Mouse (Mus musculus) kidney, postnatal 0 days (tissue): ENCODE data around the gene Tmem262. TPM values are rescaled to one million over a fixed set of nuclear protein-coding genes. Genes with fewer than 3 reads are reported as not detected.
A peak's percentile ranks its signal among the peaks of the same experiment; 100 is the strongest.

ENCODE experiments used
- ATAC-seq: fragments of 200-750 bp; cut with Nextera tagmentation; replicated peaks from 2 replicates; pipeline ENCODE4 v1.8.0; 2017; ENCODE audit warnings: low read depth, moderate number of reproducible peaks, moderate TSS enrichment, moderate library complexity; ENCODE audit not compliant: low FRiP score
- DNase-seq: peaks from one replicate; pipeline ENCODE4 v3.0.0-alpha.2; 2016; ENCODE audit warnings: low spot score
- H3K27ac ChIP-seq: fragments of 300-500 bp; sonication (generic); 2 replicates; pipeline ENCODE4 v1.5.1; 2014; ENCODE audit warnings: mild to moderate bottlenecking
- H3K27me3 ChIP-seq: fragments of 300-500 bp; sonication (generic); 2 replicates; pipeline ENCODE4 v1.6.1; 2014; ENCODE audit warnings: low read length, mixed read lengths; ENCODE audit not compliant: insufficient read depth
- H3K36me3 ChIP-seq: fragments of 300-500 bp; sonication (generic); 2 replicates; pipeline ENCODE4 v1.6.1; 2014; ENCODE audit warnings: low read length, mixed read lengths; ENCODE audit not compliant: insufficient read depth
- H3K4me1 ChIP-seq: fragments of 300-500 bp; sonication (generic); replicated peaks from 2 replicates; pipeline ENCODE4 v1.6.1; 2014; ENCODE audit warnings: antibody characterized with exemption, low read length, mixed read lengths; ENCODE audit not compliant: insufficient read depth
- H3K4me2 ChIP-seq: fragments of 300-500 bp; sonication (generic); 2 replicates; pipeline ENCODE4 v1.6.1; 2014; ENCODE audit warnings: mild to moderate bottlenecking, low read length, moderate library complexity, mixed read lengths
- H3K4me3 ChIP-seq: fragments of 300-500 bp; sonication (generic); replicated peaks from 2 replicates; pipeline ENCODE4 v1.5.1; 2014; ENCODE audit warnings: low read depth, low read length
- H3K9ac ChIP-seq: fragments of 300-500 bp; sonication (generic); 2 replicates; pipeline ENCODE4 v1.6.1; 2014; ENCODE audit warnings: low read depth, low read length
- H3K9me3 ChIP-seq: fragments of 300-500 bp; sonication (generic); replicated peaks from 2 replicates; pipeline ENCODE4 v1.6.1; 2016; ENCODE audit warnings: low read length, inconsistent platforms, mixed read lengths
- CTCF ChIP-seq: IDR thresholded peaks from 2 replicates; pipeline ENCODE4 v1.5.1; 2016; ENCODE audit warnings: antibody characterized with exemption, low read depth, mild to moderate bottlenecking, moderate library complexity
- WGBS: fragments of 180-500 bp; shearing (Covaris S2); extraction: QIAGEN DNeasy Blood & Tissue Kit; methylation state at CpG from one replicate; pipeline ENCODE4 v1.1.7; 2014; 5-methylcytosine and 5-hydroxymethylcytosine counted together
- polyA plus RNA-seq: library from polyadenylated mRNA; unstranded; fragments of >200 nt; fragmentation: Nextera tagmentation; extraction: Ambion mirVana; gene quantifications from 2 replicates; pipeline ENCODE4 v1.2.1, GENCODE M21; 2015

The Tmem262 gene
- polyA plus RNA-seq, 1 experiment from 2014 or later = not detected

DNA sequence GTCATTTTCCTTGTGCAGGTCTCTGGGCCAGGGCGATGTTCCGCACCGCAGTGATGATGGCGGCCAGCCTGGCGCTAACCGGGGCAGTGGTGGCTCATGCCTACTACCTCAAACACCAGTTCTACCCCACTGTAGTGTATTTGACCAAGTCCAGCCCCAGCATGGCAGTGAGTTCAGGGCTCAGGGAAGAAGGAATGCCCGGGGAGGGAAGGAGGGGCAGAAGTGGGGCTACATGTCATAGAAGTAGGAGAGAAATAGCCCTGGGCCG lies 32.0 kb upstream of the Tmem262 start:
- ATAC-seq (no peak), DNase-seq (no peak)
- H3K4me3 ChIP-seq = peak overlapping the region; percentile 81
- H3K4me1 ChIP-seq = peaks cover 13% of the 10 kb centered on the region
- peak overlapping the region; percentile 86 for H3K9ac ChIP-seq
- peak overlapping the region; percentile 98; the same call in 1 of the 2 replicates for H3K27ac ChIP-seq
- 83% methylated on average over 8 of the region's 8 CpGs for WGBS
- no peaks in the 10 kb centered on the region for H3K9me3 ChIP-seq
- peaks cover 46% of the 10 kb centered on the region for H3K36me3 ChIP-seq
- H3K4me2 ChIP-seq = peak overlapping the region; percentile 83
- TF ChIP-seq CTCF = no peak
- no peaks in the 10 kb centered on the region for H3K27me3 ChIP-seq

DNA sequence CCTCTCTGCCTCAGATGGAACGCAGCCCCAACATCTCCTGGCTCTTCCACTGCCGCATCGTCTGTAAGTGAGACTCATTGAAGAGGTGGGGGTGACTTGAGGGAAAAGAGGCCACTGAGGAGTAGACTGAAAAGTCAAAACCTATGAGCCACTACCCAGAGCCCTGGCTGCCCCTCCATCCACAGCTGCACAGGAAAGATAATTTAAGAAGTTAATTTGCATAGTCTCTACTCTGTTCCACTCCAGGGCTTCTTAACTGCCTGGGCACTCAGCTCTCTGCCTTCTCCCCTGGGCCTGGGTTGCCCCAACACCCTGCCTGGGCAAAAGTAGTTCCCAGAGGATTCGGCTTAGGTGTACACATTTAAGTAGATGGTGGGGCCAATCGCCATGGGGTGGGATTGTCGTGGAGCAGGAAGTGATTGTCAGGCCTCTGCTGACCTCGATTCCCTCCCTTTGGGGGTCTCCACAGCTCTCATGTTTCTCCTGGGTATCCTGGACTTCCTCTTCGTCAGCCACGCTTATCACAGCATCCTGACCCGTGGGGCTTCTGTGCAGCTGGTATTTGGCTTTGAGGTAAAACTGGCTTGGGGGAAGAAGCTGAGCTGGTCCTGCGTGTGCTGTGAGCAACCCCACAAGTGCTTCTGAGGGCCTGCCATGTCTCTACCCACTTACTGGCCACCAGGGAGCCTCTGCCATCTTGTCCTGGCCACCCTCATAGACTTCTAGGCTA lies 31.0 kb upstream of the Tmem262 start:
- Histone ChIP-seq H3K4me2 (no peak overlapping the region), H3K4me1 (peaks cover 13% of the 10 kb centered on the region), H3K9ac (no peak overlapping the region), H3K27ac (no peak overlapping the region), H3K27me3 (no peaks in the 10 kb centered on the region), H3K9me3 (no peaks in the 10 kb centered on the region), H3K4me3 (no peak overlapping the region), H3K36me3 (peaks cover 55% of the 10 kb centered on the region)
- no peak for ATAC-seq
- WGBS = 87% methylated on average over 11 of the region's 11 CpGs
- no peak for DNase-seq
- no peak for TF ChIP-seq CTCF

DNA sequence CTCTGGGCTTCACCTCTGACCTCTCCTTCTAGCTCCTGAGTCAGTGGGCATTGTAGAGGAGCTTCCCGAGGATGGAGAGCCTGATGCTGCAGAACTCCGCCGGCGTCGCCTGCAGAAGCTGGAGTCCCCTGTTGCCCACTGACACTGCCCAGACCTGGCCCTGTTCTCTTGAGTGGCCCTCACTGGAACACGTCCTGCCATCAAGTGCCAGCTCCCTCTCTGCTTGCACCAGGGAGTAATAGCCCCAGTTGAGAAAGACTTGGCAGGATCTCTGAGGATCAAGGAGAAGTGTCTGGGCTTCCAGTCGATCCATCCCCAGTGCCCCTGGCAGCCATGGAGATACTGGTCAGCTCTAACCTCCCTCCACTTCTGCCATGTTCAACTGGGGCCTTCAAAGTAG lies 27.3 kb upstream of the Tmem262 start:
- H3K4me3 ChIP-seq = no peak overlapping the region
- DNase-seq (no peak), ATAC-seq (no peak)
- 82% methylated on average over 7 of the region's 7 CpGs for WGBS
- H3K27me3 ChIP-seq = no peaks in the 10 kb centered on the region
- H3K36me3 ChIP-seq = peaks cover 69% of the 10 kb centered on the region
- no peak overlapping the region for H3K27ac ChIP-seq
- H3K9ac ChIP-seq = no peak overlapping the region
- H3K4me2 ChIP-seq = no peak overlapping the region
- H3K9me3 ChIP-seq = no peaks in the 10 kb centered on the region
- peaks cover 14% of the 10 kb centered on the region for H3K4me1 ChIP-seq
- TF ChIP-seq CTCF = no peak

DNA sequence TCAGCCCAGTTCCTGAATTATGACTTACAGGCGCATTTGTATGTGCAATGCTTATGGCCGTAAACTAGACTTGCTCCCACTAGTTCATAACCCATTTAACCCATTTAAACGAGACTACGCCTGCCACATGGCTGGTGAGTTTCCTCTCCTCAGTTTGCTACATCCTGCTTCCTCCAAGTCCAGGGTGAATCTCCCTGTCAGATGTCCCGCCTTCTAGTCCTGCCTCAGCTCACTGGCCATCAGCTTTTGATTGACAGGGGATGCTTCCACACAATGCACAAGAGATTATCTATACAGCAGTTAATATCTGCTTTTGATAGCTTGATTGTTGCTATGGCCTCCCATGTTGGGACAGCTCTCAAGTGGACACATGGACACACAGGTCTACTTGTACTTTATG lies 25.5 kb upstream of the Tmem262 start:
- Histone ChIP-seq H3K4me3 (no peak overlapping the region), H3K4me1 (peaks cover 7% of the 10 kb centered on the region; the same call in 1 of the 2 replicates), H3K9me3 (no peaks in the 10 kb centered on the region), H3K4me2 (no peak overlapping the region), H3K36me3 (peaks cover 57% of the 10 kb centered on the region), H3K27ac (no peak overlapping the region), H3K27me3 (no peaks in the 10 kb centered on the region), H3K9ac (no peak overlapping the region)
- ATAC-seq (no peak), DNase-seq (no peak)
- no peak for TF ChIP-seq CTCF
- 74% methylated on average over 5 of the region's 5 CpGs for WGBS

DNA sequence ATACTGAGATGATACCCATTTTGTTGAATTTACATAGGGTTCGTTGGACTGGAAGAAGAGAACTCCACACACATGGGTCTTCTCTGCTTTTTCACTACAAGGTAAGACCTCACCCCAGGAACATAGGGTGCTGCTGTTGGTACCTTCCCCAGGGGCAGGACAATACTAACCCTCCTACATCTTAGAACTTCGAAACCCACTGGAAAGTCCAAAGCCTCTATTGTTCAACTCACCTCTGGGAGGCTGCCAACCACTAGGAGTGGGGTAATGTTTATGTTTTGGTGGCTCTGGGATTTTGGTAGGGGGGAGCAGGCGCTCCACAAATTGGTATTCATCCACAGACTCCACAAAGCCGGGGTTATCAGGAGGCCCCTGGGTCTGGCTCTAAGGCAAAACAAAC lies 23.1 kb upstream of the Tmem262 start:
- Histone ChIP-seq H3K27ac (peak overlapping the region; percentile 27; the same call in 1 of the 2 replicates), H3K9ac (peak overlapping the region; percentile 54), H3K27me3 (no peaks in the 10 kb centered on the region), H3K36me3 (peaks cover 33% of the 10 kb centered on the region), H3K4me3 (peak overlapping the region; percentile 92), H3K4me1 (peaks cover 7% of the 10 kb centered on the region), H3K4me2 (peak overlapping the region; percentile 81), H3K9me3 (no peaks in the 10 kb centered on the region)
- ATAC-seq = no peak
- 55% methylated on average over 4 of the region's 4 CpGs for WGBS
- no peak for DNase-seq
- no peak for TF ChIP-seq CTCF

DNA sequence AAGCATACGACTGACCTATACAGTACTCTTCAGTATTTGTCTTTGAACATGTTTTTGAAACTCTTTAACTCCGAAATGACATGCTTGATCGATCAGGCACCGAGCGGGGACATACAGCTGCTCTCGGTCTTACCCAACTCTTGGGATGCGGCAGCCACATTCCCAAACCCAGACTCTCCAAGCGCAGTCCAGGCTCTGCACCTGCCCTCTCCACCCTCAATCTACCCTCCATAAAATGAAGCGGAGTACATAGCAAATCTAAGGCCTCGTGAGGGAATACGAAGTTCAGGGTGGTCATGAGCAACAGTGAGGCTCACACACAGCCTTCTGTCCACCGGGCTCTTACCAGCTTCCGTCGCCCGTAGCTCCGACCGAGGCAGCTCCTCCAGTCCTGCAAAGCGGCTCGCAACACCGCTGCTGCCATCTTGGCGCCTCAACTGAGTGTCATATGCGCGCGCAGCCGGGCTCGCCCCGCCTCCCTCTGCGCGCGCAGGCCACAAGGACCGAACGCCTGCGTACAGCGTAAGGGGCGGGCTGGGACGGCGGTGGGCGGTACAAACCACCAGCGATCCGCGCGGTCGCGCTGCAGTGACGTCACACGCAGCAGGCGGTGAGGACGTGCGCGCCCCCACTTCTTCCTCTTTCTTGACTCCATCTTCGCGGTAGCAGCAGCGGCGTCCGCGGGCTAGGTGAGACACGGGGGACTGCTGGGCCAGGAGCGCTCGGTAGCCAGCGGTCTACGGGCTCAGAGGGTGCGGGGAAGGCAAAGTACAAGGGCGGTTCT lies 22.3 kb upstream of the Tmem262 start, which contains the start of the genes Mrpl49 and Fau:
Mrpl49 (minus strand) TSS at position 473 of the 784 bp plus-strand sequence.
Fau (plus strand) TSS at position 532 of the 784 bp plus-strand sequence.
- peak within 1 kb of the TSS; percentile 55 for H3K27ac ChIP-seq
- peak within 1 kb of the TSS; percentile 92 for H3K4me3 ChIP-seq
- H3K4me2 ChIP-seq = peak within 1 kb of the TSS; percentile 81
- no peak; the same call in 1 of the 2 replicates for TF ChIP-seq CTCF
- peaks cover 26% of the 10 kb centered on the region for H3K36me3 ChIP-seq
- peak; percentile 86 for ATAC-seq
- no peaks in the 10 kb centered on the region for H3K9me3 ChIP-seq
- H3K27me3 ChIP-seq = no peaks in the 10 kb centered on the region
- DNase-seq = peak; percentile 98
- under 1% methylated on average over 63 of the region's 63 CpGs for WGBS
- peaks cover 15% of the 10 kb centered on the region for H3K4me1 ChIP-seq
- H3K9ac ChIP-seq = peak within 1 kb of the TSS; percentile 92
